Mouse (Mus musculus): ENCODE measurements at regions not wholly inside any gene's neighbourhood (a gene's known extent, or its start where the extent isn't known, plus 50 kb on each side); places are given as distances from the start of the nearest gene placed in this dataset.

DNA sequence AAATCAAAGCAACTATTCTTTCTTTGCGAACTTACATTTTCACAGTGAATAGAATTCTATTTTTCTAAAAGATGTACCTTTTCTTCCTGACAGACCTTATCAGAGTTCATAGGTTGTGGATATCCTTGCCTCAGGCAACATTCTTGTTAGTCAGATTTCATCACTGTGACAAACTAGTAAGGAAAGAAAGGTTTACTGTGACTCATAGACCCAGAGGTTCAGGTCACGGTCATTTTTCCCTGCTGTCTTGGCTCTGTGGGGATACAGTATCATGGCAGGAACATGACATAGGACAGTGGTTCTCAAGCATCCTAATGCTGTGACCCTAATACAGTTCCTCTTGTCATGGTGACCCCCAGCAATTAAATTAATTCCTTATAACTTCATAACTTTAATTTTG, 78.4 kb upstream of the Akt3 start:
- TF ChIP-seq EP300 (optimal IDR thresholded peaks at IDR 0.05) = no peak
- no peak for TF ChIP-seq CTCF (IDR thresholded peaks at IDR 0.05; ENCODE audit: low read depth)

All from stomach, postnatal 0 days (tissue).